Mouse (Mus musculus) heart, embryonic 14.5 days (tissue): ENCODE data around the gene Ubl7. TPM values are rescaled to one million over a fixed set of nuclear protein-coding genes. Genes with fewer than 3 reads are reported as not detected.

Experiments
- ATAC-seq: fragments of 200-750 bp; cut with Nextera tagmentation; 2 replicates; pipeline ENCODE4 v1.8.0; 2017; ENCODE audit warnings: low read depth, moderate TSS enrichment; ENCODE audit not compliant: insufficient number of reproducible peaks, insufficient read depth, low FRiP score
- H3K27ac ChIP-seq, 2 experiments: fragments of 200-500 bp in 1 of 2; fragments of 300-500 bp in 1 of 2; sonication (generic) in 1 of 2; replicated peaks in 1 of 2; 2 replicates each; pipeline ENCODE4 v1.5.1; 2012 to 2014; ENCODE audit warnings: low read depth in 2 of 2, low read length in 2 of 2, control low read depth in 1 of 2, mild to moderate bottlenecking in 1 of 2, mixed read lengths in 1 of 2; ENCODE audit not compliant: control insufficient read depth in 1 of 2, insufficient read depth in 1 of 2
- H3K27me3 ChIP-seq: fragments of 300-500 bp; sonication (generic); 2 replicates; pipeline ENCODE4 v1.6.1; 2014; ENCODE audit warnings: mild to moderate bottlenecking, low read length, control low read depth; ENCODE audit not compliant: control insufficient read depth, insufficient read depth
- H3K36me3 ChIP-seq: fragments of 300-500 bp; sonication (generic); 2 replicates; pipeline ENCODE4 v1.6.1; 2014; ENCODE audit warnings: mild to moderate bottlenecking, control low read depth, low read length, mixed read lengths; ENCODE audit not compliant: control insufficient read depth, insufficient read depth
- H3K4me1 ChIP-seq, 2 experiments: fragments of 200-500 bp in 1 of 2; fragments of 300-500 bp in 1 of 2; sonication (generic) in 1 of 2; 2 replicates each; pipeline ENCODE4 v1.6.1; 2012 to 2014; ENCODE audit warnings: low read length in 2 of 2, control low read depth in 1 of 2, mixed read lengths in 1 of 2; ENCODE audit not compliant: control insufficient read depth in 2 of 2, insufficient read depth in 2 of 2
- H3K4me2 ChIP-seq: fragments of 300-500 bp; sonication (generic); 2 replicates; pipeline ENCODE4 v1.6.1; 2014; ENCODE audit warnings: mild to moderate bottlenecking, low read length
- H3K4me3 ChIP-seq, 2 experiments: fragments of 200-500 bp in 1 of 2; fragments of 300-500 bp in 1 of 2; sonication (generic) in 1 of 2; 2 replicates each; pipeline ENCODE4 v1.5.1; 2012 to 2014; ENCODE audit warnings: low read length in 2 of 2, mild to moderate bottlenecking in 2 of 2, control low read depth in 1 of 2, low read depth in 1 of 2, moderate library complexity in 1 of 2; ENCODE audit not compliant: control insufficient read depth in 1 of 2, insufficient read depth in 1 of 2
- H3K9ac ChIP-seq: fragments of 300-500 bp; sonication (generic); 2 replicates; pipeline ENCODE4 v1.6.1; 2014; ENCODE audit warnings: mild to moderate bottlenecking, low read length
- H3K9me3 ChIP-seq: fragments of 300-500 bp; sonication (generic); 2 replicates; pipeline ENCODE4 v1.6.1; 2016; ENCODE audit warnings: low read length, control low read depth; ENCODE audit not compliant: control insufficient read depth
- WGBS: fragments of 180-500 bp; shearing (Covaris S2); extraction: QIAGEN DNeasy Blood & Tissue Kit; methylation state at CpG from one replicate; pipeline ENCODE4 v1.1.7; 2014; 5-methylcytosine and 5-hydroxymethylcytosine counted together
- polyA plus RNA-seq: library from polyadenylated mRNA; unstranded; fragments of >200 nt; fragmentation: Nextera tagmentation; extraction: Ambion mirVana; gene quantifications from 2 replicates; pipeline ENCODE4 v1.2.1, GENCODE M21; 2014

Gene Ubl7
- polyA plus RNA-seq, 1 experiment from 2014 or later = 107 TPM

GRCm38 (mm10) chr9:57978025-57978424 is 67.2 kb downstream of the Ubl7 start:
- no peak for ATAC-seq
- no peaks in the 10 kb centered on the region for H3K9me3 ChIP-seq
- H3K27ac ChIP-seq = no peak overlapping the region
- no peaks in the 10 kb centered on the region for H3K27me3 ChIP-seq
- WGBS = 44% methylated on average over 6 of the region's 6 CpGs
- no peaks in the 10 kb centered on the region for H3K36me3 ChIP-seq
- no peak overlapping the region for H3K4me3 ChIP-seq
- peaks cover 5 to 6% of the 10 kb centered on the region in 2 experiments for H3K4me1 ChIP-seq
- no peak overlapping the region for H3K9ac ChIP-seq
- no peak overlapping the region for H3K4me2 ChIP-seq

- 27% methylated on average over 3 of the region's 3 CpGs for WGBS
- H3K36me3 ChIP-seq = no peaks in the 10 kb centered on the region
- H3K9ac ChIP-seq = no peak overlapping the region
- no peaks in the 10 kb centered on the region for H3K27me3 ChIP-seq
- no peak overlapping the region for H3K4me3 ChIP-seq
- peaks cover 0 to 2% of the 10 kb centered on the region in 2 experiments; a peak in 1 of 4 replicates for H3K4me1 ChIP-seq
- no peak overlapping the region for H3K27ac ChIP-seq
- H3K9me3 ChIP-seq = no peaks in the 10 kb centered on the region
- ATAC-seq = no peak
- no peak overlapping the region for H3K4me2 ChIP-seq
Observed at GRCm38 (mm10) chr9:57978858-57979257, 68.1 kb downstream of the Ubl7 start.

Other genes starting within 250 kb of the Ubl7 start
- gene Cyp1a2, start 227.3 kb upstream of the Ubl7 start, polyA plus RNA-seq = not detected in 2 replicates
- gene Cyp1a1, start 223.1 kb upstream of the Ubl7 start, polyA plus RNA-seq = 0.12 TPM in 1 of 2 replicates, not detected in the other
- gene Edc3, start 202.4 kb upstream of the Ubl7 start, polyA plus RNA-seq = 11.0 and 12.6 TPM in 2 replicates
- 46.3 and 53.2 TPM in 2 replicates for gene Clk3, start 145.1 kb upstream of the Ubl7 start, polyA plus RNA-seq
- 8.1 and 8.8 TPM in 2 replicates for gene Arid3b, start 74.2 kb upstream of the Ubl7 start, polyA plus RNA-seq
- gene Sema7a, start 29.1 kb downstream of the Ubl7 start, polyA plus RNA-seq = 0.70 and 0.74 TPM in 2 replicates
- 0.27 TPM in 1 of 2 replicates, not detected in the other for gene Cyp11a1, start 95.4 kb downstream of the Ubl7 start, polyA plus RNA-seq
- 0.57 TPM in 1 of 2 replicates, not detected in the other for gene Stra6, start 152.8 kb downstream of the Ubl7 start, polyA plus RNA-seq
- gene Ccdc33, start 207.8 kb downstream of the Ubl7 start, polyA plus RNA-seq = not detected in 2 replicates